Mouse (Mus musculus): Measurements from ENCODE around the gene Fam129b. TPM values are rescaled to one million over a fixed set of nuclear protein-coding genes. Genes with fewer than 3 reads are reported as not detected.
A peak's percentile ranks its signal among the peaks of the same experiment; 100 is the strongest.

The Fam129b gene
- 47.1 and 55.5 TPM in 2 replicates for polyA plus RNA-seq (2016; fragmentation: Nextera tagmentation; extraction: Ambion mirVana)

DNA sequence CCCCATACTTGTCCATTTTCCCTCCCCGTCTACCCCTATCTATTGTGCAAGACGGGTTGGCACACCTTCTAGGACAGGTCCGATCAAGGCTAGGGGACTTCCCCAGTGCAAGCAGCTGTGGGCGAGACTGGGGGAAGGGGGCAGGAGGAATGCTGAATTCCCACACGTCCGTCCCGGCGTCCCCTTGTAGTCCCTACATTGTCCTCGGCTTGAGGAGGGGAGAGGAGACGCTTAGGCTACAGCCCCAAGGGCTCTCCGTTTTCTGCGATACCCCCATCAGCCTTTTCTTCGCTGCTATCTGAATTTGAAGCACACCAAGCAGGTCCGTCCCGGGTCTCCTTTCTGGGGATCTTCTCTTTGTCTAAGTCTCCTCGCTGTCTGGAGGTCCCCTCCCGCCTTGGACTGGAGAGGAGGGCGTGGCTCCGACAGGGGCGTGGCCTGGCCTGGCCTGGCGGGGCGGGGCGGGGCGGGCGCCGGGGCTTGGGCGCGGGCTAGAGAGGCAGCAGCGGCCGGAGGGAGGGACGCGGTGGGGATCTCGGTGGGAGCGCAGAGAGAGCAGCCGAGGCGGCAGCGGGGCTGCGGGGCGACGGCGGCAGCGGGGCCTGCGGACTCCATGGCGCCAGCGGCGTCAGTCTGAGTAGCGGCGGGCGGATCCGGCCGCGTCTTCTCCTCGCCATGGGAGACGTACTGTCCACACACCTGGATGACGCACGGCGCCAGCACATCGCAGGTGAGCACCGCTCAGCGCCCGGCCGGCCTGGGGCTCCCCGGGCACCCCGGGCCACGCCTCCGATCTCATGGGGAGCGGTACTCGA lies at the start of gene Fam129b:
TSS of gene Fam129b (plus strand) at position 440 of the 815 bp plus-strand sequence.
- peak; percentile 96 for DNase-seq (ENCODE audit: low spot score)
- H3K27me3 ChIP-seq (ENCODE audit: insufficient read depth, poor library complexity, severe bottlenecking) = no peaks in the 10 kb centered on the region
- H3K9me3 ChIP-seq = no peaks in the 10 kb centered on the region
- H3K27ac ChIP-seq = peak within 1 kb of the TSS; percentile 97
- H3K36me3 ChIP-seq = no peaks in the 10 kb centered on the region; the same call in 1 of the 2 replicates
- under 1% methylated on average over 62 of the region's 68 CpGs for WGBS
- H3K4me3 ChIP-seq = peak within 1 kb of the TSS; percentile 87
- peaks cover 76% of the 10 kb centered on the region for H3K4me1 ChIP-seq

DNA sequence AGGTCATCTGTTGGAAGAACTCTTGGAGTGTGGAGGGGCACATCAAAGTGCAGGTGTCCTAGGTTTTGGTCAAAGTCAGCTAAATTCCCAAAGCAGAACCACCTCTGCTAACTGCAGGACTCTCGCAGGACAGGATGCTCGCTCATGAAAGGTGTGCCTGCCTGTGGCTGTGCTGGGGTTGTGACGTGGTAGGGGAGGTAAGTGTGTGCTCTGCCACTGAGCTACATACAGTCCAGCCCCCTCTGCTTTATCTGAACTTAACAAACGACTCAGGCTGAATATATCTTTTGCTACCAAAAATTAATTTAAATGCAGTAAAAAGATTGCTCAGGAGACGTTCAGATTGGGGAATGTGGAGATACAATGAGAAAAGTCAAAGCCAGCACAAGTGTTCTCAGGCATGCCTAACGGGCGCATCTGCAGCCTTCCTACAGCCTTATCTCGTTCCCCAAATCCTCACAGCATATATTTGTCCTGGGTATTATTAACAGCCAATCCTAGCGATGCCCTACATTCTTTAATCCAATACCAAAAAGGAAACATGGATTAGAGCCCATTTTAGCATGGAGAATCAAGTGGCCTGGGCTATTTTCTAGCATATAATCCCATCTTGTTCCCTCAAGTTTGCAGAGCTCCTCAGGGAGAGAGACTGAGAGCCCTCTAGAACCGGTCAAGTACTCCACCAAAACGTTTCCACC lies 46.8 kb upstream of the Fam129b start:
- no peaks in the 10 kb centered on the region for H3K27me3 ChIP-seq (ENCODE audit: insufficient read depth, poor library complexity, severe bottlenecking)
- no peak overlapping the region for H3K27ac ChIP-seq
- 67% methylated on average over 11 of the region's 11 CpGs for WGBS
- H3K4me1 ChIP-seq = peaks cover 30% of the 10 kb centered on the region
- H3K4me3 ChIP-seq = no peak overlapping the region
- H3K9me3 ChIP-seq = no peaks in the 10 kb centered on the region
- DNase-seq (ENCODE audit: low spot score) = no peak
- no peaks in the 10 kb centered on the region for H3K36me3 ChIP-seq

DNA sequence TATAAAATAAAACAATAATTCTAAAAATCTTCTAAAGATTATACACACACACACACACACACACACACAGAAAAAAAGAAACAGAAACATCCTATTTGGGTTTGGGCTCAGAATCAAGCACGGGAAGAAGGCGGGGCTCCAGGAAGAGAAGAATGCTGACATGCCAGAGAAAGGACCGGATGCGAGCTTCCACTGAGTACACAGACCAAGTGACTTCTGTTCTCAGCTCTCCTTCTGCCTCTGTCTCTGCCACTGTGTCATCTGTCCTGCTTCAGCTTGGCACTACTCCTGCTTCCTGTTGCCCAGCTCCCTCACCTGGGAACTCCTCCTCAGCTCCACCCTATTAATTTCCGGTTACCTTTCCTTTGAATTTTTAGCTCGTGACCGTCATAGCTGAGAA lies 41.4 kb upstream of the Fam129b start:
- no peaks in the 10 kb centered on the region for H3K36me3 ChIP-seq
- peak overlapping the region; percentile 73 for H3K27ac ChIP-seq
- no peak overlapping the region for H3K4me3 ChIP-seq
- no peak for DNase-seq (ENCODE audit: low spot score)
- 49% methylated on average over 7 of the region's 7 CpGs for WGBS
- peaks cover 49% of the 10 kb centered on the region for H3K4me1 ChIP-seq
- no peaks in the 10 kb centered on the region for H3K9me3 ChIP-seq
- H3K27me3 ChIP-seq (ENCODE audit: insufficient read depth, poor library complexity, severe bottlenecking) = no peaks in the 10 kb centered on the region

DNA sequence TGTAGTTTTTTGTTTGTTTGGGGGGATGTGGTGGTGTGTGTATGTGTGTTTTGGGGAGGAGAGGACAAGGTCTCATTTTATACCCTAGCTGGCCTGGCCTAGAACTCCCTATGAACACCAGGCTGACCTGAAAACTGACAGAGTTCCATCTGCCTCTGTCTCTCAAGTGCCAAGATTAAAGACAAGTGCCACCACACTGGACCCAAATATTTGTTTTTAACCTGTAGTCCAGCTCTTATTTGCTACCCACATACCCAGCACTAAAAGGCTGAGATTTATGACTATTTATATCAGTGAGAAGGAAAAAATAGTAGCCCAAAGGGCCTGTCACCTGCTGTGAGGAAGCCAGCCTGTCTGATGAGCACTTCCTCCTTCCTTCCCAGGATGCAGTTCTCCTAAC lies 40.3 kb upstream of the Fam129b start:
- H3K36me3 ChIP-seq = no peaks in the 10 kb centered on the region
- no peak overlapping the region for H3K4me3 ChIP-seq
- H3K4me1 ChIP-seq = peaks cover 50% of the 10 kb centered on the region
- H3K9me3 ChIP-seq = no peaks in the 10 kb centered on the region
- no peak for DNase-seq (ENCODE audit: low spot score)
- H3K27me3 ChIP-seq (ENCODE audit: insufficient read depth, poor library complexity, severe bottlenecking) = no peaks in the 10 kb centered on the region
- H3K27ac ChIP-seq = no peak overlapping the region

DNA sequence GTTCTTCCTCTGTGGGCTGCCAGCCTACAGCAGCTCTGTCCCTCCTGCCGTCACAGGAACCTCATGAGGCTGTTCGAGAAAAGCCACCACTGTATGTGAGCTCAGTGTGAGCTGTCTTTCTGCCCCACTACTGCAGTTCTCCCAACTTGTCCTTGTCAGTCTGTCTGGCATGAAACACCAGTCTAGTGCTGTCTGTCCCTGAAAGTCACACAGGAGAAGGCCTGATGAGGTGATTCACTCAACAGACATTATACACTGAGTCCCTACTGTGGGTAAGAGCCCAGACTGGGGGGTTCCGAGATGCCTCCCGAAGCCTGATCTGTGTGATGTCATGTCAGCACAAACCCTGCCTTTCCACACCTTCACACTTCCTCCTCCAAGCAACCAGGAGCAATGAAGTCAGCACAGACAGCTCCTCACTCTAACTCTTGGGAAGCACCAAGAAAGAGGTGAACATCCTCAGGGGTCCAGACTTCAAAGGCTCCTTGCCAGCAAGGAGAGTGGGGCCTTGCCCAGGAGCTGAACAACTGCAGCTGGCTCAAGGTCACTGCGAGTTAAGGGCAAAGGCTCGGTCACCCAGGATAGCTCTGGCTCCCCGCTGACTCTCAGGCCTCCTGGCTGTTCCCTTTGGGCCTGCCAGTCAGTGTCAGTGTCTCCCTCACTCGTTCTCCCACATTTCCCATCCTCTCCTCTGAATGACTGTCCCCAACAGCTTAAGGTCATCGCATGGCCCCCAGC lies 37.6 kb upstream of the Fam129b start:
- Histone ChIP-seq H3K36me3 (no peaks in the 10 kb centered on the region), H3K9me3 (no peaks in the 10 kb centered on the region), H3K4me3 (no peak overlapping the region), H3K4me1 (peaks cover 50% of the 10 kb centered on the region), H3K27ac (peak overlapping the region; percentile 79), H3K27me3 (ENCODE audit: insufficient read depth, poor library complexity, severe bottlenecking) (no peaks in the 10 kb centered on the region)
- DNase-seq (ENCODE audit: low spot score) = no peak
- 32% methylated on average over 9 of the region's 9 CpGs for WGBS

DNA sequence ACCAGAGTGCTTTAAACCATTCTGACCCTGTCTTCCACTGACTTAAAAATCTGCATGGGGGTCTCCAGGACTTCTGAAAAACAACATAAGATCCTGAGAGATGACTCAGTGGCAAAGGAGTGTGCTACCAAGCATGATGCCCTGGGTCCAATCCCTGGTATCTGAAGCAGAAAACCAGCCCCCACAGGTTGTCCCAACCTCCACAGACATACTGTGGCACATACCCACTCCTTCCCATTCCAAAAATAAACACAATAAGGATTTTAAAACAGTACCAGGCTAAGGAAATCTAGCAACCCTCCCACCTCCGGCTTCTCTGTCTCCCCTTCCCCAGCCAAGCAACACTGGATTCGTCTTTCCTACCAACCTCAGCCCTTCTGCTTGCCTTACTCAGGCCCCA lies 36.7 kb upstream of the Fam129b start:
- no peak overlapping the region for H3K4me3 ChIP-seq
- no peaks in the 10 kb centered on the region for H3K27me3 ChIP-seq (ENCODE audit: insufficient read depth, poor library complexity, severe bottlenecking)
- WGBS = 48% methylated on average over 2 of the region's 2 CpGs
- H3K9me3 ChIP-seq = no peaks in the 10 kb centered on the region
- no peak for DNase-seq (ENCODE audit: low spot score)
- no peaks in the 10 kb centered on the region for H3K36me3 ChIP-seq
- peaks cover 53% of the 10 kb centered on the region for H3K4me1 ChIP-seq
- peak overlapping the region; percentile 79 for H3K27ac ChIP-seq

DNA sequence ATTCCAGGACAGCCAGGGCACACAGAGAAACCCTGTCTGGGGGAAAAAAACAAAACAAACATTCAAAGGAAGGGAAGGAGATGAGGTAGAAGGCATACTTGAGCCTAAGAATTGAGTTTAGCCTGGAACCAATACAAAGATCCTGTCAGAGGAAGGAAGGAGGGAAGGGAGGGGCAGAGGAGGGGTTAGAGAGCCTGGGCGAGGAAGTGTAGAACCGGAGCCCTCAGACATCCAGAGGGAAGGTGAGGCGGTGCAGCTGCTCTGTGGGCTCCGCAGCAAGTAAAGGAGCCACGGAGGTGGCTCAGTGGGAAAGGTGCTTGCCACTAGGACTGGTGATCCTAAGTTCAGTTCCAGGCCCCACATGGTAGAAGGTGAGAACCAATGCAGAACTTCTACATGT lies 34.8 kb upstream of the Fam129b start:
- H3K4me3 ChIP-seq = no peak overlapping the region
- WGBS = 64% methylated on average over 5 of the region's 5 CpGs
- no peak overlapping the region for H3K27ac ChIP-seq
- peaks cover 45% of the 10 kb centered on the region for H3K4me1 ChIP-seq
- no peaks in the 10 kb centered on the region for H3K27me3 ChIP-seq (ENCODE audit: insufficient read depth, poor library complexity, severe bottlenecking)
- DNase-seq (ENCODE audit: low spot score) = no peak
- H3K36me3 ChIP-seq = no peaks in the 10 kb centered on the region
- H3K9me3 ChIP-seq = no peaks in the 10 kb centered on the region

DNA sequence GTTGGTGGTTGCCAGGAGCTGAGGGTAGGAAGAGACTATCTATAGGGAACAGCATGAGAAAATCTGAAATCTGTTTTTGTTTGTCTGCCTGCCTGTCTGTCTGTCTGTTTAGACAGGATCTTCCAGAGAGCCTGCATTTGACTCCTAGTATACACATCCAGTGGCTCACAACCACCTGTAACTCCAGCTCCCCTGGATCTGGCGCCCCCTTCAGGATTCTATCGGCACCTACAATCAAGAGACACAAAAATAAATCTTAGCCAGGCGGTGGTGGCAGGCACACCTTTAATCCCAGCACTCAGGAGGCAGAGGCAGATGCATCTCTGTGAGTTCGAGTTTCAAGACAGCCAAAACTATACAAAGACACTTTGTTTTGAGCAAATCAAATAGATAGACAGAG lies 33.4 kb upstream of the Fam129b start:
- WGBS = 36% methylated on average over 4 of the region's 4 CpGs
- Histone ChIP-seq H3K27ac (no peak overlapping the region), H3K4me1 (peaks cover 43% of the 10 kb centered on the region)

DNA sequence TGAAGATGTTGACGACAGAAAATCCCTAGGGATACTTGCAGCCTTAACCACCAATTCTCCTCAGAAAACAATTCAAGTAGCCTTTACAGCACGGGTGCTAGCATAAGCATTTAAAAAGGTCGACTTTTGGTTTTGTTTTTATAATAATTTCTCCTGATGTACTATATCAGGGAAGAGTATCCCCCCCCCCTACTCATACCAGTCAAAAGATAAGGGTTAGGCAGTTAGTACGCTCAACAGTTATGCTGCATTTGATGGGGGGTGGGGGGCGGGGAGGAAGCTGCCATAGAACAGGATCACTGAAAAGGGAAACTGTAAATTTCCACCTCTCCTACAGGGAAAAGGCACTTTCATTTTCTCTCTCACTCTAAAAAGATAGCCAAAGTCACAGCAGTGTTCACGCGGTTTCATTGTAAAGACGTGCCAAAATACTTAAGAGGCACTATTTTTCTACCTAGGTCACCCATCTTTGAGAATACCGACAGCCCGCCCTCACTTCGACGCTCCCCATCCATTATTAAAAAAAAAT lies 30.3 kb upstream of the Fam129b start:
- no peak for DNase-seq (ENCODE audit: low spot score)
- Histone ChIP-seq H3K36me3 (no peaks in the 10 kb centered on the region), H3K27me3 (ENCODE audit: insufficient read depth, poor library complexity, severe bottlenecking) (peaks cover 1% of the 10 kb centered on the region), H3K4me3 (peak overlapping the region; percentile 89), H3K4me1 (peaks cover 17% of the 10 kb centered on the region), H3K9me3 (no peaks in the 10 kb centered on the region), H3K27ac (peak overlapping the region; percentile 90; the same call in 1 of the 2 replicates)
- WGBS = 6% methylated on average over 12 of the region's 12 CpGs

More for the DNA sequence above, 33.4 kb upstream of the Fam129b start:
- H3K9me3 ChIP-seq = no peaks in the 10 kb centered on the region
- no peaks in the 10 kb centered on the region for H3K36me3 ChIP-seq
- no peak overlapping the region for H3K4me3 ChIP-seq
- no peaks in the 10 kb centered on the region for H3K27me3 ChIP-seq (ENCODE audit: insufficient read depth, poor library complexity, severe bottlenecking)
- DNase-seq (ENCODE audit: low spot score) = no peak

DNA sequence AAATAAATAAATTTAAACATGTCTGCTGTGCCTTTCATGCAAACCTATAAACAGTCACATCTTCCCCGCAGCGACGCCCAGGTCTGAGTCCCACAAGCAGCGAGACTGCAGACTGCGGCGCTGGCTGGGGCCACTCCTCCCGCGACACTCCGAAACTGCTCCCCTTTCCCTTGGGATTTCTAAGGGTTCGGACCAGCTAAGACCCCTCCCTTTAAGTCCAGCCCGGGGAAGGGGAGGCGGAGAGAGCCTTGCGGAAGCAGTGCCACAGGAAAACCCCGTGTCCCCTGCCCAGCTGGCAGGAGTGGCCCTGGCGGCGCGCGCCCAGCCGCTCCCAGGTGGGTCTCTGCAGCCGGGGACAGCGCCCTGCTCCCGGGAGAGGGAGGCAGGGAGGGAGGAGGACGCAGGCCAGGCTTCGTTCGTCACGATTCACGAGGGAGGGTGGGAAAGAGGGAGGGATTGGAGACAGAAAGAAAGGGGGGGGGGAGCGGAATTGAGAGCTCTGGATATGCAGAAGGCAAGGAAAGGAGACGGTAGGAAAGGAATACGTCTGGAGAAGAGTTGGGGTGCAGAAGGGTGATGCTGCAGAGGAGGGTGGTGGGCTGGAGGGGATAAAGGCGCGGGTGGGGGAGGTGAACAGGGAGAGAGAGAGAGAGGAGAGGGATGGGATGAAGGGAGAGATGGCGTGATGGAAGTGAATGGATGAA lies 29.7 kb upstream of the Fam129b start:
- Histone ChIP-seq H3K4me1 (peaks cover 17% of the 10 kb centered on the region), H3K27ac (peak overlapping the region; percentile 90), H3K4me3 (peak overlapping the region; percentile 89), H3K9me3 (no peaks in the 10 kb centered on the region), H3K36me3 (no peaks in the 10 kb centered on the region), H3K27me3 (ENCODE audit: insufficient read depth, poor library complexity, severe bottlenecking) (peaks cover 8% of the 10 kb centered on the region)
- DNase-seq (ENCODE audit: low spot score) = no peak
- WGBS = 0% methylated on average over 33 of the region's 33 CpGs

DNA sequence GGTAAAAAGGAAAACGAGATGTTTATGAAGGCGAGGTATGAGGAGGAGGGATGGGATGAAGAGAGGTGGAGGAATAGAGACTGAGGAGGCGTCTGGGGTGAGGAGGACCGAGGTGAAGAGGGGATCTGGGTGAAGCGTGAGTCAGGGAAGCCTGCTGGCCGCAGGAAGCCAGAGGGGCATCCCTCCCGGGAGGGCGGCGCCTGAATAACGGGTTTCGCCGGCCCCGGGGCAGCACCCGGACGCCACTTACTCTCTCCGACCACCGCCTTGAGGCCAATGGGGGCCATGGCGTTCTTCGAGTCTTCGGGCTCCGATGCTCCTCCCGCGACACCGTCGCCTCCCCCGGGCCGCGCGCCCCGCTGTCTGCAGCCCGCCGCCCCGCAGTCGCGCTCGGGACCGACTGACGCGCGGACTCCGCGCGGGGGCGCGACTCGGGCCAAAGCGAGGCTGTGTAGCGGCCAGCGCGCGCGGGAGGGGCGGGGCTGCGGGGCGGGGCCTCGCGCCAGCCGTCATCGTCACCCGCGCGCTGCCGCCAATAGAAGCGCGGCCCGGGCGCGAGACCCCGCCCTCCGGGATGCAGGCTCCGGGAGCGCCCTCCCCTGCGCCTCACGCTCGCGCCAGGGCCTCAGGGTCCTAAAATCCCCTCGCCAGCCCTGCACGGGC lies 29.0 kb upstream of the Fam129b start, which contains the start of gene Stxbp1:
TSS of gene Stxbp1 (minus strand) at position 441 of the 663 bp plus-strand sequence.
- DNase-seq (ENCODE audit: low spot score) = peak; percentile 93
- Histone ChIP-seq H3K4me3 (peak within 1 kb of the TSS; percentile 89), H3K4me1 (peaks cover 18% of the 10 kb centered on the region), H3K36me3 (no peaks in the 10 kb centered on the region), H3K27ac (peak within 1 kb of the TSS; percentile 90), H3K27me3 (ENCODE audit: insufficient read depth, poor library complexity, severe bottlenecking) (peaks cover 14% of the 10 kb centered on the region), H3K9me3 (no peaks in the 10 kb centered on the region)
- WGBS = under 1% methylated on average over 78 of the region's 78 CpGs

DNA sequence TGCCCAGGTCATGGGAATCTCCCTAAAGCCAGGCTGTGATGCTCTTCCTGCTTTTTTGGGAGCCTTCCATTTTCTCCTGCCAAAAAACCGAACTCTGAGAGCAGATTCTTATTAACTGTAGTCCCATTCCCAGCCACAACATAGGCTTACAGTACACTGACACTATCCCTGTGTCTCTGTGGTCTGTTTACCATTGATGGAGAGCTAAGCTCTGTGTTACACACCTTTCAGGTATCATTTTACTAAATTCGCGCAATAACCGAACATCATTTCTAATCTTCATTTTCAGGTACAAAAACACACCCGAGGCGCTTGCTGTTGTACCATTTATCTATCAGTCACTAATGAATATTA lies 28.5 kb upstream of the Fam129b start:
- Histone ChIP-seq H3K9me3 (no peaks in the 10 kb centered on the region), H3K27ac (peak overlapping the region; percentile 90)

More for the DNA sequence above, 28.5 kb upstream of the Fam129b start:
- peaks cover 19% of the 10 kb centered on the region for H3K27me3 ChIP-seq (ENCODE audit: insufficient read depth, poor library complexity, severe bottlenecking)
- no peak for DNase-seq (ENCODE audit: low spot score)
- no peaks in the 10 kb centered on the region for H3K36me3 ChIP-seq
- H3K4me3 ChIP-seq = peak overlapping the region; percentile 89
- H3K4me1 ChIP-seq = peaks cover 22% of the 10 kb centered on the region
- WGBS = 37% methylated on average over 6 of the region's 6 CpGs

All from heart, embryonic 10.5 days (tissue).